Mouse (Mus musculus) testis, adult 2 months (tissue): ENCODE results near the gene Otud5.

Source experiments
- CTCF ChIP-seq: fragments of 200-500 bp; IDR thresholded peaks from 2 replicates; pipeline ENCODE4 v1.5.1; 2012; ENCODE audit warnings: low read depth, mild to moderate bottlenecking, inconsistent platforms, low read length, moderate library complexity; ENCODE audit not compliant: control insufficient read depth, insufficient read depth, insufficient replicate concordance
- POLR2A ChIP-seq: fragments of 200-500 bp; IDR thresholded peaks from 2 replicates; pipeline ENCODE4 v1.6.1; 2012; ENCODE audit warnings: low read depth, mild to moderate bottlenecking, inconsistent platforms, low read length, moderate library complexity; ENCODE audit not compliant: control insufficient read depth

DNA sequence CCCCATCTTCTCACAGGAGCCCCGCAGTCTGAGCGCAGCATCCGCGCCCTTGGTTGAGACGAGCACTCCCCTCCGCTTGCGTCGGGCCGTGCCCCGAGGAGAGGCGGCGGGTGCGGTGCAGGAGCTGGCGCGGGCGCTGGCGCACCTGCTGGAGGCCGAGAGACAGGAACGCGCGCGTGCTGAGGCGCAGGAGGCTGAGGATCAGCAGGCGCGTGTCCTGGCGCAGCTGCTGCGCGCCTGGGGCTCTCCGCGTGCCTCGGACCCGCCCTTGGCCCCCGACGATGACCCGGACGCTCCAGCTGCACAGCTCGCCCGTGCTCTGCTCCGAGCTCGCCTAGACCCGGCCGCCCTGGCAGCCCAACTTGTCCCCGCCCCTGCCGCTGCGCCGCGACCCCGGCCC is 80.9 kb downstream of the Otud5 start:
- TF ChIP-seq CTCF (no peak), POLR2A (no peak)
